Mouse (Mus musculus) left cerebral cortex, postnatal 4 days (tissue): ENCODE data around the gene Micall1. TPM values are rescaled to one million over a fixed set of nuclear protein-coding genes. Genes with fewer than 3 reads are reported as not detected.
A peak's percentile ranks its signal among the peaks of the same experiment; 100 is the strongest.

ENCODE experiments used
- DNase-seq: peaks from one replicate; pipeline ENCODE4 v3.0.0-alpha.2; 2022
- intact Hi-C: fragments of 180-260 bp; cut with DNase I; formaldehyde crosslinking; loops from one replicate; pipeline ENCODE4 v1.15.1; 2025
- total RNA-seq, 2 experiments: library from RNA; stranded (reverse); gene quantifications; 2 replicates each; pipeline ENCODE4 v1.2.3; 2021

Micall1 gene
- total RNA-seq, 2 experiments from 2014 or later, result 61.5 to 66.6 TPM

DNA sequence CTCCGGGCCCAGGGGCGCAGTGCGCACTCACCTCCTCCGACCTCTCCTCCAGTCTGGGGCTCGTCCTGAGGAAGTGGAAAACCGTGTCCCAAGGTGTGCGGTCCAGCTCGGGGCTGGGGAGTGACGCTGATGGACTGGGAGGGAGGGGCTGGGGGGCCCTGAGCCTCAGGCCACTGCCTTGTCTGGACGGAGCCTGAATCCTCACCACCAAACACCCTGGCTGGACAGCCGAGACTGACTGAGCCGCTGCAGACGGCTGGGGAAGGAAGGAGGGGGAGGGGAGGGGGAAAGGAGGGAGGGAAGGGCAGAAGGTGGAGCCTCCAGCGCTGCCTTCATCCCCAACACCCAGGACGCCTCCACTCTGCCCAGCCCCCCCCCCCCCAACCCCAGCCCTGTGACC lies 55.6 kb downstream of the Micall1 start:
- no peak for DNase-seq
- intact Hi-C loops, result no loop called here

DNA sequence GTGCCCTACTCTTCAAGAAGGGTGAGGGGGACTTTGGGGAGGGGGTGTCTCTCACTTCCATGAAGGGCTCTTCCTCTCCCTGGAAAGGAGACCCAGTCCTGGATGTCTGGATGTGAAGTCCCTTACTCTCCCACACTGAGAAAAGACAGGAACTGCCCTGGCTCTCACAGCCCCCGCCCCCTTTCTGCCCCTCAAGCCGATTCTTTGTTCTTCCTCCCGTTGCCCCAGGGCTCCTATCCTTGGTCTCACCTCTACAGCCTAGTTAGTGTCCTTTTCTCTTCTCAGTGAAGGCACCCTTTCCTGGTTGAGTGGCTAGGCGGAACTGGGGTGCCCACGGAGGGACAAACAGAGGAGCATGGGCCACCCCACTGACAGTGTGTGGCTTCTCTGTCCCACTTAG lies 56.4 kb downstream of the Micall1 start, which contains the start of gene Sox10:
Gene Sox10 (minus strand): TSS at position 101 of the 400 bp plus-strand sequence.
- DNase-seq, result no peak
- intact Hi-C loops, result no loop called here

DNA sequence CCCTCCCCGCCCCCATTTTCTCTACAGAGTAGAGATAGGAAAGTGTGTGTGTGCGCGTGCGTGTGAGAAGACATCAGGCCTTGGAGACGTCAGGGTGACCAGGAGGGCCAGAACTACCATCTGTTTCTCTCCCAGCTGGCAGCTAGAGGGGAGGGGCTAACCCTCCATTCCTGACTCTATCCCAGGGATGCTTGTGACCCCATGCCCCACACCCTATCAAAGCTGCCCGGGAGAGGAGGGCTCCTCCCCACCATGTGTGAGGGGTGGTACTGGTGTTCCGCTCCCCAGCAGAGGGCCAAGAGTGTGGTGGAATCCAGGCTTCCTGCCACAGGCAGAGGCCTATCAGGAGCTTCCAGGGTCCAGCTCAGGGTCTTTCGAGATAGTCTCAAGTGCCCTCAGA lies 58.0 kb downstream of the Micall1 start:
- DNase-seq, result peak; percentile 30

DNA sequence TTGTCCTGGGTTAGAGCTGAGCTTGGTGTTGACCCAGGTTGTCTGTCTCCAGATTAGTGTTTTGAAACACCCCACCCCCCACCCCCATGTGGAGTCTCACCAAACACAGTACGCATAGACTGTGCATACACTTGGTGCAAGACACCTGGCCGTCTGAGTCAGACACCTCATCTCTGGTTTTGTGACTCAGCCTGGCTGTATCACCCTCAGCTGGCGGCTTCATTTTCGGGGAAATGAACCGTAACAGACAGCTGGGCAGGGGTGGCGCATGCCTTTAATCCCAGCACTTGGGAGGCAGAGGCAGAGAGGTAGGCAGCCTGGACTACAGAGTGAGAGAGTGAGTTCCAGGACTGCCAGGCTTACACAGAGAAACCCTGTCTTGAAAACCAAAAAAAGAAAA lies 68.2 kb downstream of the Micall1 start:
- intact Hi-C loops, result no loop called here
- DNase-seq, result no peak

More for the DNA sequence above, 58.0 kb downstream of the Micall1 start:
- intact Hi-C loops, result no loop called here

DNA sequence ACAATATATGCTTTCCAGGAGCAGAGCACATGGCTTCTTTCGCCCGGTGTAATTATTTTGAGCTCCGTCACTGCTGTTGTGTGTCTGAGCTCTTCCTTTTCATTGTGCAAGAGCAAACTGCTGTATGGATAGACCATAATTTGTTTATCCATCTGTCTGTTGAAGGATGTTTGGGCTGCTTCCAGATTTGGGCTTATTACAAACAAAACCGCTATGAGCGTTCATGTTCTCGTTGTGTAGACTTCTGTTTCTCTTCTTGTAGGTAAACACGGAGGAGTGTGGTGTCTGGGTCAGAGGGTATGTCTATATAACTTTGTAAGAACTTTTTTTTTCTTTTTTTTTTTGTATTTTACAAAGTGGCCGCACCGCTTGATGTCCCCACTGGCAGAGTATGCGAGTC lies 76.5 kb downstream of the Micall1 start:
- intact Hi-C loops, result no loop called here
- DNase-seq, result no peak

Other genes with a start within 250 kb of the Micall1 start
- 10 to 100 TPM; 59.3 to 65.6 TPM for gene Gga1, start 231.7 kb upstream of the Micall1 start, total RNA-seq
- gene Gm49510, start 209.2 kb upstream of the Micall1 start, total RNA-seq, result not detected
- gene Sh3bp1, start 209.1 kb upstream of the Micall1 start, total RNA-seq, result 1 to 10 TPM; 5.4 to 6.0 TPM
- 100 to 1,000 TPM; 107 to 117 TPM for gene Pdxp, start 195.0 kb upstream of the Micall1 start, total RNA-seq
- gene Lgals1, start 182.2 kb upstream of the Micall1 start, total RNA-seq, result 10 to 100 TPM; 25.2 to 29.4 TPM
- 10 to 100 TPM; 46.5 to 47.8 TPM for gene Nol12, start 174.0 kb upstream of the Micall1 start, total RNA-seq
- gene Triobp, start 161.2 kb upstream of the Micall1 start, total RNA-seq, result 100 to 1,000 TPM in 1 of 2 experiments, 10 to 100 TPM in 1; 98.7 to 106 TPM
- gene H1f0, start 80.4 kb upstream of the Micall1 start, total RNA-seq, result 10 to 100 TPM; 84.8 to 94.8 TPM
- gene Galr3, start 67.0 kb upstream of the Micall1 start, total RNA-seq, result 1 to 10 TPM in 1 of 2 experiments, not detected in 1; 1.0 TPM
- gene Ankrd54, start 46.0 kb upstream of the Micall1 start, total RNA-seq, result 10 to 100 TPM; 25.5 to 27.2 TPM
- 100 to 1,000 TPM; 116 to 122 TPM for gene Eif3l, start 33.7 kb upstream of the Micall1 start, total RNA-seq
- 100 to 1,000 TPM; 143 to 152 TPM for gene Polr2f, start 32.1 kb downstream of the Micall1 start, total RNA-seq
- 10 to 100 TPM; 12.1 to 13.1 TPM for gene 1700088E04Rik, start 32.4 kb downstream of the Micall1 start, total RNA-seq
- gene Sox10, start 56.3 kb downstream of the Micall1 start, total RNA-seq, result 10 to 100 TPM; 16.5 to 18.1 TPM
- gene Pick1, start 120.3 kb downstream of the Micall1 start, total RNA-seq, result 10 to 100 TPM; 63.3 to 69.7 TPM
- gene Gm49486, start 120.5 kb downstream of the Micall1 start, total RNA-seq, result 1 to 10 TPM; 1.9 to 2.4 TPM
- not detected for gene Slc16a8, start 145.9 kb downstream of the Micall1 start, total RNA-seq
- gene Baiap2l2, start 176.6 kb downstream of the Micall1 start, total RNA-seq, result 10 to 100 TPM in 1 of 2 experiments, 1 to 10 TPM in 1; 10.0 to 11.3 TPM
- 10 to 100 TPM; 24.5 to 25.6 TPM for gene Pla2g6, start 219.5 kb downstream of the Micall1 start, total RNA-seq
- 1 to 10 TPM; 1.5 to 1.9 TPM for gene Maff, start 237.7 kb downstream of the Micall1 start, total RNA-seq